Mouse (Mus musculus) midbrain, postnatal 0 days (tissue): Measurements from ENCODE around the gene Mymk. TPM values are rescaled to one million over a fixed set of nuclear protein-coding genes. Genes with fewer than 3 reads are reported as not detected.

Experiments used
- ATAC-seq: fragments of 200-750 bp; cut with Nextera tagmentation; 2 replicates; pipeline ENCODE4 v1.8.0; 2017; ENCODE audit warnings: moderate number of reproducible peaks, mild to moderate bottlenecking, moderate TSS enrichment, moderate library complexity; ENCODE audit not compliant: low FRiP score
- DNase-seq: peaks from one replicate; pipeline ENCODE4 v3.0.0-alpha.2; 2015; ENCODE audit warnings: low spot score
- H3K27ac ChIP-seq: fragments of 300-500 bp; sonication (generic); 2 replicates; pipeline ENCODE4 v1.5.1; 2014; ENCODE audit warnings: low read depth, mild to moderate bottlenecking, low read length, mixed read lengths
- H3K27me3 ChIP-seq: fragments of 300-500 bp; sonication (generic); 2 replicates; pipeline ENCODE4 v1.6.1; 2014; ENCODE audit warnings: low read length, control low read depth, mixed read lengths; ENCODE audit not compliant: insufficient read depth
- H3K36me3 ChIP-seq: fragments of 300-500 bp; sonication (generic); 2 replicates; pipeline ENCODE4 v1.6.1; 2014; ENCODE audit warnings: low read length, control low read depth, mixed read lengths; ENCODE audit not compliant: insufficient read depth
- H3K4me1 ChIP-seq: fragments of 300-500 bp; sonication (generic); 2 replicates; pipeline ENCODE4 v1.6.1; 2014; ENCODE audit warnings: mild to moderate bottlenecking, control low read depth, antibody characterized with exemption, low read length, mixed read lengths; ENCODE audit not compliant: insufficient read depth
- H3K4me2 ChIP-seq: fragments of 300-500 bp; sonication (generic); 2 replicates; pipeline ENCODE4 v1.6.1; 2014; ENCODE audit warnings: low read depth, mild to moderate bottlenecking, low read length, mixed read lengths; ENCODE audit not compliant: poor library complexity, severe bottlenecking
- H3K4me3 ChIP-seq: fragments of 300-500 bp; sonication (generic); 2 replicates; pipeline ENCODE4 v1.5.1; 2014; ENCODE audit warnings: low read depth, mild to moderate bottlenecking, low read length, moderate library complexity
- H3K9ac ChIP-seq: fragments of 300-500 bp; sonication (generic); replicated peaks from 2 replicates; pipeline ENCODE4 v1.6.1; 2014; ENCODE audit warnings: mild to moderate bottlenecking, low read length, moderate library complexity, mixed read lengths; ENCODE audit not compliant: poor library complexity, severe bottlenecking
- H3K9me3 ChIP-seq: fragments of 300-500 bp; sonication (generic); 2 replicates; pipeline ENCODE4 v1.6.1; 2016; ENCODE audit warnings: low read length, control low read depth
- CTCF ChIP-seq: IDR thresholded peaks from 2 replicates; pipeline ENCODE4 v1.5.1; 2016; ENCODE audit warnings: antibody characterized with exemption, mild to moderate bottlenecking
- WGBS: fragments of 180-500 bp; shearing (Covaris S2); extraction: QIAGEN DNeasy Blood & Tissue Kit; methylation state at CpG from one replicate; pipeline ENCODE4 v1.1.7; 2014; 5-methylcytosine and 5-hydroxymethylcytosine counted together
- polyA plus RNA-seq: library from polyadenylated mRNA; unstranded; fragments of >200 nt; fragmentation: Nextera tagmentation; extraction: Ambion mirVana; gene quantifications from 2 replicates; pipeline ENCODE4 v1.2.1, GENCODE M21; 2015
- total RNA-seq: library from RNA; depleted of rRNA; stranded (reverse); fragments of >200 nt; gene quantifications from 2 replicates; pipeline ENCODE4 v1.2.3, GENCODE M21; 2014

Gene Mymk
- total and polyA plus RNA-seq, 2 experiments from 2014 or later, result 0.15 to 0.16 TPM

GRCm38 (mm10) chr2:27028437-27029015 is 43.5 kb downstream of the Mymk start:
- TF ChIP-seq CTCF, result no peak
- no peaks in the 10 kb centered on the region for H3K9me3 ChIP-seq
- H3K36me3 ChIP-seq, result 0 out of 2 replicates have a peak, but pooled peaks cover 3% of the 10 kb centered on the region
- H3K9ac ChIP-seq, result peak overlapping the region; percentile 62
- H3K4me1 ChIP-seq, result peaks cover 13% of the 10 kb centered on the region; the same call in 1 of the 2 replicates
- WGBS, result 74% methylated on average over 4 of the region's 4 CpGs
- H3K4me2 ChIP-seq, result peak overlapping the region; percentile 64
- H3K27ac ChIP-seq, result peak overlapping the region; percentile 68
- ATAC-seq (no peak), DNase-seq (no peak)
- peak overlapping the region; percentile 42 for H3K4me3 ChIP-seq
- H3K27me3 ChIP-seq, result no peaks in the 10 kb centered on the region

GRCm38 (mm10) chr2:27027618-27028436 is 44.2 kb downstream of the Mymk start, which contains the start of gene Slc2a6:
Slc2a6 (minus strand) TSS chr2:27027998.
- H3K27ac ChIP-seq, result peak within 1 kb of the TSS; percentile 68
- 2% methylated on average over 38 of the region's 38 CpGs for WGBS
- TF ChIP-seq CTCF, result no peak
- DNase-seq, result peak; percentile 94
- no peaks in the 10 kb centered on the region for H3K27me3 ChIP-seq
- peak; percentile 98 for ATAC-seq
- H3K9me3 ChIP-seq, result no peaks in the 10 kb centered on the region
- H3K4me3 ChIP-seq, result peak within 1 kb of the TSS; percentile 42
- peak within 1 kb of the TSS; percentile 62 for H3K9ac ChIP-seq
- 0 out of 2 replicates have a peak, but pooled peaks cover 3% of the 10 kb centered on the region for H3K36me3 ChIP-seq
- peaks cover 13% of the 10 kb centered on the region; the same call in 1 of the 2 replicates for H3K4me1 ChIP-seq
- peak within 1 kb of the TSS; percentile 64 for H3K4me2 ChIP-seq

- H3K4me1 ChIP-seq, result peaks cover 13% of the 10 kb centered on the region; the same call in 1 of the 2 replicates
- peak overlapping the region; percentile 42 for H3K4me3 ChIP-seq
- H3K4me2 ChIP-seq, result peak overlapping the region; percentile 64
- peak overlapping the region; percentile 62 for H3K9ac ChIP-seq
- DNase-seq, result no peak
- WGBS, result 71% methylated on average over 10 of the region's 10 CpGs
- peak overlapping the region; percentile 68 for H3K27ac ChIP-seq
- 0 out of 2 replicates have a peak, but pooled peaks cover 3% of the 10 kb centered on the region for H3K36me3 ChIP-seq
- no peaks in the 10 kb centered on the region for H3K9me3 ChIP-seq
- ATAC-seq, result 0 out of 2 replicates have a peak, but pooled peaks have one; percentile 0
- no peak for TF ChIP-seq CTCF
- no peaks in the 10 kb centered on the region for H3K27me3 ChIP-seq
These were observed 44.9 kb downstream of the Mymk start for GRCm38 (mm10) chr2:27026857-27027617.

GRCm38 (mm10) chr2:27026332-27026731 is 45.6 kb downstream of the Mymk start:
- H3K4me3 ChIP-seq, result no peak overlapping the region
- no peak for TF ChIP-seq CTCF
- H3K36me3 ChIP-seq, result 0 out of 2 replicates have a peak, but pooled peaks cover 3% of the 10 kb centered on the region
- H3K27me3 ChIP-seq, result no peaks in the 10 kb centered on the region
- no peak overlapping the region for H3K4me2 ChIP-seq
- 94% methylated on average over 3 of the region's 3 CpGs for WGBS
- DNase-seq (no peak), ATAC-seq (no peak)
- H3K4me1 ChIP-seq, result peaks cover 13% of the 10 kb centered on the region; the same call in 1 of the 2 replicates
- no peak overlapping the region for H3K9ac ChIP-seq
- H3K9me3 ChIP-seq, result no peaks in the 10 kb centered on the region
- H3K27ac ChIP-seq, result no peak overlapping the region

- Histone ChIP-seq H3K4me2 (no peak overlapping the region), H3K27ac (no peak overlapping the region), H3K9me3 (no peaks in the 10 kb centered on the region), H3K36me3 (0 out of 2 replicates have a peak, but pooled peaks cover 3% of the 10 kb centered on the region), H3K27me3 (no peaks in the 10 kb centered on the region), H3K4me3 (no peak overlapping the region), H3K4me1 (peaks cover 13% of the 10 kb centered on the region; the same call in 1 of the 2 replicates), H3K9ac (no peak overlapping the region)
- no peak for ATAC-seq
- 85% methylated on average over 3 of the region's 3 CpGs for WGBS
- TF ChIP-seq CTCF, result no peak
- no peak for DNase-seq
These were observed 46.4 kb downstream of the Mymk start for GRCm38 (mm10) chr2:27025545-27025944.
